In the genomic region with DNA sequence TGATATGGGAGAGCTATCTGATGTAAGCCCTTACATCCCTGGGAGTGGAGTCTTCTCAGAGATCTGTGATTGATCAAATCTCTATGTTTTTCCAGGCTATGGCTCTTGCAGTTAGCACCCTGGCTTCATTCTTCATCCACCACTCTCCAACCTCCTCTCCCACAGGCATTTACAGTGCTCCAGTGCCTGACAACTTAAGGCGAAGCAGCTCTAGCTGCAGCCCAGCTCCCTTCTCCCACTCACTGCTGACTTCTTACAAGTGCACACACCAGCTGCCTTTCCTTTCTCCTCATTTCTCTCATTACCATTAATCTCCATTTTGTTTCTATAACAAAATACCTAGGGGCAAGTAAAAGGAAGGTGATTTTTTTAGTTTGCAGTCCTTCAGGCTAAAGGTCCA, we compare ENCODE assay signal across 32 mouse cellular contexts.
DNase-seq lines count a peak whose midpoint lies in the region; ATAC-seq lines count a peak whose summit lies in the region.
"Had no signal": no experiment of that assay in that cellular context is flagged by ENCODE, and none has a peak within 500 bp of the region (broad histone marks: within the 10 kb centered on the region; RNA-seq: fewer than 3 reads in every experiment).

No protein-coding gene starts in this region.

- H3K4me1 ChIP-seq in limb, embryonic 15.5 days = peaks cover 12% of the 10 kb centered on the region
- H3K4me1 ChIP-seq: forebrain, embryonic 10.5 days; heart, embryonic 12.5 days; hindbrain, embryonic 13.5 days; midbrain, embryonic 15.5 days; neural tube, embryonic 15.5 days had no signal

- no peak for ATAC-seq in limb, embryonic 15.5 days (ENCODE audit: insufficient number of reproducible peaks, low FRiP score, low TSS enrichment, low read depth)
- ATAC-seq: forebrain, embryonic 15.5 days; intestine, embryonic 16.5 days; midbrain, embryonic 15.5 days had no signal

- 53% methylated on average over 1 of the region's 1 CpGs for WGBS in limb, embryonic 15.5 days

- no peaks in the 10 kb centered on the region for H3K9me3 ChIP-seq in limb, embryonic 15.5 days
- H3K9me3 ChIP-seq: embryonic facial prominence, embryonic 13.5 days; forebrain, embryonic 10.5 days; forebrain, embryonic 15.5 days; hindbrain, embryonic 13.5 days; midbrain, embryonic 15.5 days; neural tube, embryonic 15.5 days had no signal

- peaks cover 7% of the 10 kb centered on the region for H3K27me3 ChIP-seq in limb, embryonic 15.5 days
- H3K27me3 ChIP-seq: embryonic facial prominence, embryonic 13.5 days; forebrain, embryonic 15.5 days; midbrain, embryonic 15.5 days; neural tube, embryonic 15.5 days had no signal

- peak; percentile 29 for DNase-seq in heart, adult 11 months
- DNase-seq in heart, adult 18-20 months = no peak
- DNase-seq in left cerebral cortex, adult 18-20 months (ENCODE audit: low spot score in 2 of 2) = peak; percentile 24 to 31
- no peak for DNase-seq in left cerebral cortex, postnatal 4 days
- peak; percentile 53 for DNase-seq in right cerebral cortex, adult 18-20 months
- DNase-seq in right cerebral cortex, postnatal 14 days = no peak
- no peak for DNase-seq in adrenal gland, postnatal 4 days (ENCODE audit: low spot score in 2 of 2)
- DNase-seq: adrenal gland, adult 8-10 months; cerebellum, adult 11 months; cerebellum, adult 9-10 months; embryo, embryonic 11 days; heart, postnatal 4 days; kidney, adult 8-10 months; kidney, postnatal 4 days; liver; lung, adult 2 months; lung, postnatal 10 days; retina, postnatal 1 day; thymus, postnatal 14 days had no signal

- no peak overlapping the region for H3K9ac ChIP-seq in limb, embryonic 15.5 days
- H3K9ac ChIP-seq: embryonic facial prominence, embryonic 13.5 days; forebrain, embryonic 15.5 days; heart, embryonic 12.5 days; hindbrain, embryonic 13.5 days; liver, embryonic 14.5 days; midbrain, embryonic 15.5 days; neural tube, embryonic 15.5 days had no signal

- no peak overlapping the region for H3K4me2 ChIP-seq in limb, embryonic 15.5 days
- H3K4me2 ChIP-seq: embryonic facial prominence, embryonic 13.5 days; forebrain, embryonic 15.5 days; heart, embryonic 12.5 days; hindbrain, embryonic 13.5 days; midbrain, embryonic 15.5 days; neural tube, embryonic 15.5 days had no signal

- H3K36me3 ChIP-seq in limb, embryonic 15.5 days = no peaks in the 10 kb centered on the region
- H3K36me3 ChIP-seq: embryonic facial prominence, embryonic 13.5 days; forebrain, embryonic 10.5 days; forebrain, embryonic 15.5 days; G1E; heart, embryonic 12.5 days; hindbrain, embryonic 13.5 days; midbrain, embryonic 15.5 days; neural tube, embryonic 15.5 days had no signal

- H3K4me3 ChIP-seq in limb, embryonic 15.5 days = no peak overlapping the region
- H3K4me3 ChIP-seq: embryonic facial prominence, embryonic 13.5 days; forebrain, embryonic 10.5 days; forebrain, embryonic 15.5 days; heart, embryonic 12.5 days; hindbrain, embryonic 13.5 days; midbrain, embryonic 15.5 days; neural tube, embryonic 15.5 days had no signal

- intact Hi-C loops in left cerebral cortex, postnatal 4 days (cut with DNase I) = no loop called here

- peak overlapping the region; percentile 43; the same call in 1 of the 2 replicates for H3K27ac ChIP-seq in limb, embryonic 15.5 days
- H3K27ac ChIP-seq: embryonic facial prominence, embryonic 13.5 days; forebrain, embryonic 10.5 days; forebrain, embryonic 15.5 days; hindbrain, embryonic 13.5 days; kidney, postnatal 0 days; liver, embryonic 14.5 days; macrophage; midbrain, embryonic 15.5 days; neural tube, embryonic 15.5 days had no signal

Comparison
In these comparisons a context has a peak if more than half of its experiments do, and no peak if none do; other contexts are left out.
1. DNase-seq: peak in heart, adult 11 months (single experiment), left cerebral cortex, adult 18-20 months (2 of 2) and right cerebral cortex, adult 18-20 months (single experiment); none in heart, adult 18-20 months (0 of 2), left cerebral cortex, postnatal 4 days (single experiment), right cerebral cortex, postnatal 14 days (single experiment) and adrenal gland, postnatal 4 days (0 of 2).